ENCODE assay signal across 23 mouse cellular contexts in genomic region chr2:44924618-44925017, GRCm38 (mm10). TPM values are rescaled to one million over a fixed set of nuclear protein-coding genes. Genes with fewer than 3 reads are reported as not detected.
DNase-seq lines count a peak whose midpoint lies in the region; ATAC-seq and TF ChIP-seq lines count a peak whose summit lies in the region.
"Had no signal": no experiment of that assay in that cellular context is flagged by ENCODE, and none has a peak within 500 bp of the region (broad histone marks: within the 10 kb centered on the region; RNA-seq: fewer than 3 reads in every experiment).

No protein-coding gene starts in this region.

- no peak overlapping the region for H3K9ac ChIP-seq in MEL (ENCODE audit: control insufficient read depth, low read depth, low read length, poor library complexity, severe bottlenecking)
- H3K9ac ChIP-seq in hindbrain, embryonic 12.5 days = no peak overlapping the region
- H3K9ac ChIP-seq: forebrain, embryonic 13.5 days; heart, embryonic 13.5 days; hindbrain, embryonic 15.5 days; intestine, embryonic 15.5 days had no signal

- no peak overlapping the region for H3K4me2 ChIP-seq in hindbrain, embryonic 12.5 days (replicated peaks)
- H3K4me2 ChIP-seq: forebrain, embryonic 13.5 days; heart, embryonic 13.5 days; hindbrain, embryonic 15.5 days; intestine, embryonic 15.5 days had no signal

- H3K36me3 ChIP-seq in MEL (ENCODE audit: control insufficient read depth in 1 of 2, insufficient read depth in 2 of 2, low read length in 2 of 2) = peaks cover 0 to 45% of the 10 kb centered on the region in 2 experiments; a peak in 2 of 4 replicates
- no peaks in the 10 kb centered on the region for H3K36me3 ChIP-seq in hindbrain, embryonic 12.5 days
- H3K36me3 ChIP-seq: forebrain, embryonic 10.5 days; heart, embryonic 13.5 days; hindbrain, embryonic 15.5 days; intestine, embryonic 15.5 days had no signal

- no peak for TF ChIP-seq EP300 in MEL (IDR thresholded peaks at IDR 0.05; ENCODE audit: low read depth in 1 of 2, low read length in 2 of 2)

- peaks cover 5% of the 10 kb centered on the region; the same call in 1 of the 2 replicates for H3K79me2 ChIP-seq in MEL (ENCODE audit: control insufficient read depth, insufficient read depth, low read length, poor library complexity)

- H3K27me3 ChIP-seq in MEL (ENCODE audit: control insufficient read depth in 1 of 2, insufficient read depth in 2 of 2, low read length in 2 of 2) = no peaks in the 10 kb centered on the region
- no peaks in the 10 kb centered on the region for H3K27me3 ChIP-seq in hindbrain, embryonic 12.5 days
- H3K27me3 ChIP-seq: forebrain, embryonic 13.5 days; heart, embryonic 13.5 days; hindbrain, embryonic 15.5 days; intestine, embryonic 15.5 days had no signal

- TF ChIP-seq POLR2A in MEL (IDR thresholded peaks at IDR 0.05; ENCODE audit: control insufficient read depth in 1 of 2, insufficient read depth in 1 of 2, low read depth in 1 of 2, low read length in 2 of 2, poor library complexity in 1 of 2) = no peak

- H3K4me3 ChIP-seq in gastrocnemius, adult 2 months = no peak overlapping the region
- H3K4me3 ChIP-seq in MEL (ENCODE audit: control insufficient read depth in 1 of 2, insufficient read depth in 1 of 2, low read depth in 2 of 2, low read length in 2 of 2) = no peak overlapping the region
- no peak overlapping the region for H3K4me3 ChIP-seq in hindbrain, embryonic 12.5 days
- H3K4me3 ChIP-seq: forebrain, embryonic 10.5 days; forebrain, embryonic 13.5 days; heart, embryonic 13.5 days; hindbrain, embryonic 15.5 days; intestine, embryonic 15.5 days had no signal

- H3K9me3 ChIP-seq in MEL (replicated peaks; ENCODE audit: insufficient read depth, low read length) = no peaks in the 10 kb centered on the region
- H3K9me3 ChIP-seq in hindbrain, embryonic 12.5 days (replicated peaks) = no peaks in the 10 kb centered on the region
- H3K9me3 ChIP-seq: forebrain, embryonic 10.5 days; forebrain, embryonic 13.5 days; heart, embryonic 13.5 days; hindbrain, embryonic 15.5 days; intestine, embryonic 15.5 days had no signal

- H3K27ac ChIP-seq in gastrocnemius, adult 2 months = peak overlapping the region; percentile 99
- no peak overlapping the region; the same call in 1 of the 2 replicates for H3K27ac ChIP-seq in MEL (ENCODE audit: control insufficient read depth, low read depth, low read length)
- H3K27ac ChIP-seq in hindbrain, embryonic 12.5 days = no peak overlapping the region
- H3K27ac ChIP-seq: forebrain, embryonic 10.5 days; forebrain, embryonic 13.5 days; heart, embryonic 13.5 days; hindbrain, embryonic 15.5 days; intestine, embryonic 15.5 days had no signal

- DNase-seq in gastrocnemius, adult 2 months = no peak
- no peak for DNase-seq in gastrocnemius, adult 18-20 months (ENCODE audit: low spot score)
- DNase-seq in 3T3-L1 (ENCODE audit: low read depth, low spot score) (peak; percentile 9), MEL (ENCODE audit: low read depth, low spot score) (peak; percentile 48)
- DNase-seq in naive thymus-derived CD4-positive, alpha-beta T cell, adult 2 months (ENCODE audit: low read depth) = peak; percentile 17
- no peak for DNase-seq in left cerebral cortex, postnatal 14 days (ENCODE audit: low spot score in 2 of 2)
- no peak for DNase-seq in adrenal gland, adult 2 months
- DNase-seq: adrenal gland, postnatal 10 days; adrenal gland, postnatal 36 days; cerebellum, adult 18-20 months; cerebellum, postnatal 14 days; gastrocnemius, postnatal 25 days; heart, postnatal 14 days; heart, postnatal 4 days; kidney, adult 11 months had no signal

- intact Hi-C loops in gastrocnemius, adult 2 months (cut with DNase I) = loop anchor here (5.0 kb wide), 1 partner anchor 98 kb away; no protein-coding TSS in a partner anchor
- intact Hi-C loops in left cerebral cortex, postnatal 14 days (cut with DNase I) = loop anchor here (5.0 kb wide), 1 partner anchor 183 kb away; no protein-coding TSS in a partner anchor

- no peak for TF ChIP-seq RAD21 in MEL (IDR thresholded peaks at IDR 0.05; ENCODE audit: low read depth, low read length)

- ATAC-seq in hindbrain, embryonic 12.5 days (ENCODE audit: low FRiP score) = no peak
- ATAC-seq: CD4-positive, CD25-positive, alpha-beta regulatory T cell, adult 4 months; forebrain, embryonic 13.5 days; forebrain, embryonic 16.5 days; intestine, embryonic 15.5 days had no signal

- H3K4me1 ChIP-seq in MEL (ENCODE audit: control insufficient read depth in 1 of 2, insufficient read depth in 2 of 2, low read length in 2 of 2) = peaks cover 11 to 30% of the 10 kb centered on the region in 2 experiments
- no peaks in the 10 kb centered on the region for H3K4me1 ChIP-seq in hindbrain, embryonic 12.5 days
- H3K4me1 ChIP-seq: intestine, embryonic 15.5 days had no signal

- no peak for TF ChIP-seq CTCF in gastrocnemius, adult 2 months (IDR thresholded peaks at IDR 0.05)
- no peak for TF ChIP-seq CTCF in MEL (IDR thresholded peaks at IDR 0.05 in 2 of 3, conservative IDR thresholded peaks at IDR 0.05 in 1 of 3; ENCODE audit: control insufficient read depth in 1 of 3, insufficient read depth in 1 of 3, low read depth in 2 of 3, low read length in 3 of 3, poor library complexity in 1 of 3, severe bottlenecking in 1 of 3)

TF ChIP-seq in MEL, 35 proteins besides CTCF, POLR2A, EP300 and RAD21:
- TF ChIP-seq MEF2A (IDR thresholded peaks at IDR 0.05; ENCODE audit: extremely low read depth, insufficient replicate concordance, low read depth, low read length, poor library complexity, severe bottlenecking) (no peak), ZC3H11A (IDR thresholded peaks at IDR 0.05; ENCODE audit: low read depth, low read length) (no peak), GATA1 (IDR thresholded peaks at IDR 0.05; ENCODE audit: low read depth, low read length) (no peak), TBP (IDR thresholded peaks at IDR 0.05; ENCODE audit: low read depth, low read length) (0 out of 2 replicates have a peak, but pooled peaks have one; percentile 14), USF2 (IDR thresholded peaks at IDR 0.05; ENCODE audit: borderline replicate concordance in 1 of 2, insufficient read depth in 1 of 2, low read depth in 1 of 2, low read length in 2 of 2) (no peak)
TF ChIP-seq in MEL: peak in this region for 1.

RNA-seq across cellular contexts. Expression of gene Gtdc1, which starts 2.8 kb away (rescaled TPM):
- total RNA-seq in gastrocnemius, adult 2 months (2021) = 10 to 100 TPM; 27.8 to 29.1 TPM
- 10 to 100 TPM; 31.4 to 34.4 TPM for total RNA-seq in gastrocnemius, adult 18-20 months (2021)
- total RNA-seq in MEL (2012; rRNA removed) = 7.2 and 8.2 TPM in 2 replicates
- polyA plus RNA-seq in MEL (2012; ENCODE audit: insufficient read depth in 1 of 2, insufficient read length in 2 of 2, low read depth in 1 of 2, low replicate concordance in 2 of 2, missing spikeins in 1 of 2) = 10 to 100 TPM in 1 of 2 experiments, not detected in 1; 14.3 TPM
- total RNA-seq in left cerebral cortex, postnatal 14 days (2021) = 10 to 100 TPM; 81.8 to 87.0 TPM
- 10 to 100 TPM; 12.0 to 12.5 TPM for total RNA-seq in adrenal gland, adult 2 months (2021)
- 0.78 and 1.0 TPM in 2 replicates for polyA plus RNA-seq in adrenal gland, adult 2 months (2012; rRNA removed)
- 16.1 and 19.2 TPM in 2 replicates for polyA plus RNA-seq in hindbrain, embryonic 12.5 days (2016; fragmentation: Nextera tagmentation; extraction: Ambion mirVana)

Comparison
In these comparisons a context has a peak if more than half of its experiments do, and no peak if none do; other contexts are left out.
1. DNase-seq: peak in 3T3-L1 (single experiment), MEL (single experiment) and naive thymus-derived CD4-positive, alpha-beta T cell, adult 2 months (single experiment); none in gastrocnemius, adult 2 months (single experiment), gastrocnemius, adult 18-20 months (single experiment), left cerebral cortex, postnatal 14 days (0 of 2) and adrenal gland, adult 2 months (single experiment).